Mouse (Mus musculus): ENCODE data around the gene Gm45213. TPM values are rescaled to one million over a fixed set of nuclear protein-coding genes. Genes with fewer than 3 reads are reported as not detected.

Gene Gm45213
- not detected in 2 replicates for total RNA-seq (2017)

DNA sequence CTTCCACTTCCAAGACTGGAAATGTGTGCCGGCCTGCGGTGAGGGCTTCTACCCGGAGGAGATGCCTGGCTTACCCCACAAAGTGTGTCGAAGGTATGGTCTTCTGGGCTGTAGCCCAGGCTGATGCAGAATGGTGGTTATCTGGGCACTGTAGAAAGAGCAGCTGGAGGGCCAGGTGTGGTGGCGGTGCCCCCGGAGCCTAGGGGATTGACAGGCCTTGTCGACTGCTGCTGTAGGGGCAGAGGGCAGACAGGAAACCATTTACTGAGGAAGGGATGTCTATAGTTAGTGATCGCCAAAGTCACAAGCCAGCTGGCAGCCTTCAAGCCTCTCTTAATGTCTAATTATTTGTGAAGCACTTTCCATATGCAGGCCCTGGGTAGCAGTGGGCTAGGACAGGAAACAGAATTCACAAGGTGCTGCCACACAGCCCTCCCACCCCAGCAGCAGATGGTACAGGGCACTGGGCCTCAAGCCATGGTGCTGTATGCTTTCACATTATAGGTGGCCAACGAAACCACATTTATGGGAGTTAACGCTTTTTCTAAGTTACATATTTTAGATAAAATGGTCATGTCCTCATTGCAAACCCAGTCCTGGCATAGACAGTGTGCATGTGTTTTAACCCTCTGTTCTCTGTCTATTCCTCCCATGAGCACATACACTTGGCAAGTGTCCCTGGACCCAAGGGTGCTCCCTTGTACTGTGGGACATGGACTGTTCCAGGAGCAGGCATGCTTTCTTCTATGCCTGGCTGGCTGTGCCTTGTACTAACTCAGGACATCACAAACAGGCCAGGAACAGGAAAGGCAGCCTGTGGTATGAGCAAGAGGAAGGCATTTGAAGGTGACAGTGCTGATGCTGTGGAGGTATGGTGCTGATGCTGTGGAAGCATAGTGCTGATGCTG is at the start of gene Gm45213:
Gene Gm45213, plus strand, starts transcription at position 51 of the 908 bp plus-strand sequence.
- ATAC-seq (replicated peaks; ENCODE audit: low read depth, poor library complexity, severe bottlenecking): no peak; the same call in 1 of the 2 replicates

GRCm38 (mm10) chr7:66001035-66001754 is 42.2 kb upstream of the Gm45213 start:
- ATAC-seq (replicated peaks; ENCODE audit: low read depth, poor library complexity, severe bottlenecking): no peak

- ATAC-seq (replicated peaks; ENCODE audit: low read depth, poor library complexity, severe bottlenecking): no peak
Observed at GRCm38 (mm10) chr7:66001797-66002196, 41.6 kb upstream of the Gm45213 start.

DNA sequence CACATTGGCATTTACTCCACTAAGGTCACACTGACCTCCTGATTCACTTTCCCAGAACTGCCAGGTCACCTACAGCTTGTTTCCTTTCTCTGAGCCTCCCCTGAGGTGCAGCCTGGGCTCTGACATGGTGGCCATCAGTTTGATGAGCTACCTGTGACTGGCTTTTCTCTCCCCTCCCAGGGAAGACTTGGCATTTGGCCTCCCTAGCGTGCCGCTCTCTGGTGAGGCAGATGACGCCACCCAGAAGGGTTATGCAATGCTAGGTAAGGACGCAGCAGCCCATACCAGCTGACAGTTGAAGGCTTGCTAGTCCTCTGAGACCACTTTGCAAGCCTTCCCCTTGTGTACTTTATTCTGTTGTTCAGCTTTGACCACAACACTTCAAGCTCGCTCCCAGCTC is 40.0 kb upstream of the Gm45213 start:
- ATAC-seq (replicated peaks; ENCODE audit: low read depth, poor library complexity, severe bottlenecking): no peak

DNA sequence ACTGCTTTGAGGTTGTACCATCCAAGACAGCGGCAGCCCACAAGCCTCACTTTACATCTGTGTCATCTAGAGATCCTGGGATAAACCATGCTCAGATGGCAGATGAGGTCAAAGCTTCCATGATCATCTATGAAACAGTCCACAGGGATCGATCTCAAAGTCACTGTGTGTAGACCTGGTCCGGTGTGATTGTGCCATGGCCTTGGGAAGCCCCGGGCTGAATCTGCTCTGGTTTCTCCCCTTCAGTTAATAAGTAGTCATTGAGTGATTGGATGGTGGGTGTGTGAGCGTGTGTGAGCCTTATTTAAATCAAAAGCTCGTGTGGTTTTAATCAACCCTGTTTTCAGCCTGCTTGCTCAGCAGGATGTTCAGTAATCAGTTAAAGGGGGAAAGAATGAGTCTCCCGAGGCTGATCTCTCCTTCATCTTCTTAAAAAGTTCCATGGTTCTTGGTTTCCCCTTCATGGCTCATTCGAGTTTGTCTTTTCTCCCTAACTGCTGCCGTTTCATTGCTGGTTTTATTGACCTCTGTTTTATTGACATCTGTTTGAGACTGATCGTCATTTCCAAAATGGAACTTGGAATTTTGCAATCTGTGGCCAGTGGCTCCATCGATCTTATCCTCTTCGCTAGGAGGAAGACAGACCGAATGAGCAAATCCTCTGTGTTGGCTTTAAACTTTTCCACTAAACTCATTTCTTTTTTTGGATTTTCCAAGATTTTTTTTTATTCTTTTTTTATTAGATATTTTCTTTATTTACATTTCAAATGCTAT is 39.4 kb upstream of the Gm45213 start:
- ATAC-seq (replicated peaks; ENCODE audit: low read depth, poor library complexity, severe bottlenecking): no peak

DNA sequence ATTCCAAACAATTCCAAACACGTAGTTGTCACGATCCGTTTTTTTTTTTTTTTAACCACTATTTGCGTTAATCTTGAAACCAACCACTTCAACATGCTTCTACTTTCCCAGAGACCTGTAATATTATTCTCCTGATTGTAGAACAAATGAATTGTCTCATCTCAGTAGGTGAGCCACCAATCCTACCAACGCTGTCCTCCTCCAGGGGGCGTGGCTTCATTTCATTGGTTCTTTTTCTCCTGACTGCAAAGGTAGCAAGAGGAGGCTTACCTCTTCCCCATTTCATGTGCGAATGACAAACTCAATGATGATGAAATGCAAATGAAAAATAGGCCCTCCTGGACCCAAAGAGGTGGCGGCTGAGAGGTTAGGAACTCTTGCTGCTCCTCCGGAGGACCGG is 38.3 kb upstream of the Gm45213 start:
- no peak for ATAC-seq (replicated peaks; ENCODE audit: low read depth, poor library complexity, severe bottlenecking)

GRCm38 (mm10) chr7:66008161-66008891 is 35.1 kb upstream of the Gm45213 start:
- no peak for ATAC-seq (replicated peaks; ENCODE audit: low read depth, poor library complexity, severe bottlenecking)

DNA sequence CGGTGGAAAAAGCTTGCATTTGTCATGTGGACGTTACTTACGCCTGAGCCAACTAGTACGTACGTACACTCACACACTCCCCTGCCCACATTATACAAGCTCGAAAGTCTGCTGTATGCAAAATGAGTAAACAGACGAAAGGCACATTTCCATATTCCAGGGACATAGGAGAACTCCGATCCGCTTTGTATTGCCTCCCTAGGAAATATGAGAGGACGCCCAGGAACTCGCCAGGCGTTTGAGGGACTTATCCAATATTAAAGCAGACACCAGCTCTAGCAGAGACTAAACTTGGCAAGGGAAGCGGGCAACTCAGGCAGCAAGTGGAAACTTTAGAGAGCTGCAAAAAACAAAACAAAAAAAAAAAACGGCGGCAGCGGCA is 34.5 kb upstream of the Gm45213 start:
- ATAC-seq (replicated peaks; ENCODE audit: low read depth, poor library complexity, severe bottlenecking): no peak

DNA sequence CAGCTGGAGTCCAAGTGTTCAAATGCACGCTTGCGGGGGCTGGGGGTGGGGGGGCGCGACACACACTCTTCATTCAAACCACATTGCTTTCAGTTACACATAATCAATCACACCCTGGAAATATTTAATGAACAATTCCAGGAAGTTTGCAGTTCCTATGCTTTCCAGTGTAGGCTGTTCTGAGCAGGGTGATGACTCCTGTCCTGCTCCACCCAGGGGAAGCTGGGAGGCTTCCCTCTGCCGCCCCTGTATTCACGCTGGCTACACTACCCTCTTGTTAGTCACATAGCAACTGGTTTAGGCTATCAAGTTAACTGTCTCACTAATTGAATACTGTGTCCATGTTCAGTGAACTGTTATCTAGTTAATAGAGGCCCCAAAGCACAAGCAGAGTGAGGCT is 32.9 kb upstream of the Gm45213 start:
- no peak for ATAC-seq (replicated peaks; ENCODE audit: low read depth, poor library complexity, severe bottlenecking)

DNA sequence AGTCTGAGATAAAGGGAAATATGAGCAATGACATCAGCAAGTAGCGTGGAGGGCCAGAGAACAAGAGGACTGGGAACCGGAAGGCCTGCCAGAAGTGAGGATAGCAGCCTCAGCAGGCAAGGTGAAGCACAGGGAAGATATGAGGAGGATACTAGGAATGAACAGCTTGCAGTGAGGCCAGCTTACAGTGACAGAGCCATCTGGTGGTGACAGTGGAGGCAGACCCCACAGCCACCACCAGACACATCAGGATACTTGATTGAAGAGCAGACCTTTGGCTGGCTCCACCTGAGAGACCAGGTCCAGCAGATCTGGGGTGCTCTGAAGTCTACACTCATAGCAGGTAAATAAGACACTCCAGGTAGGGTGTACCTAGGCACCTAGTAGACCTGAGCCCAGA is 15.7 kb upstream of the Gm45213 start:
- ATAC-seq (replicated peaks; ENCODE audit: low read depth, poor library complexity, severe bottlenecking): no peak

- ATAC-seq (replicated peaks; ENCODE audit: low read depth, poor library complexity, severe bottlenecking): no peak
Observed at GRCm38 (mm10) chr7:66028766-66029512, 14.5 kb upstream of the Gm45213 start.

- ATAC-seq (replicated peaks; ENCODE audit: low read depth, poor library complexity, severe bottlenecking): no peak
Observed at GRCm38 (mm10) chr7:66036809-66037208, 6.6 kb upstream of the Gm45213 start.

DNA sequence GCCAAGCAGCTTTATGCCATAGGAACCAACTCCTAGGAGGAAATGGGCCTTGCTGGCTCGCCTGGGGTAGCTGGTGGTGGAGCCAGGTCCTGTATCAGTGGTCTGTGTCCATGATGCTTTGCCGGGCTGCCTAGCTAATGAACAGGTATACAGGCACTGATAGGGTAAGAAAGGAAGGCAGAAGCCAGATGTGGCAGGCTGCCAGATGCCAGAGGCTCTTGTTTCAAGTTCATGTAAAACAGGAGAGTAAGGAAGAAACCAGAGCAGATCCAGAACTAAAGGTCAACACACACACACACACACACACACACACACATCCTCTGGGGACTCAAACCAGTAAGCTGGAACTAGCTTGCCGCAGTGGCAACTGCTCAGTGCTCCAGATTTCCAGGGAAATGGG is 5.1 kb upstream of the Gm45213 start:
- ATAC-seq (replicated peaks; ENCODE audit: low read depth, poor library complexity, severe bottlenecking): no peak

DNA sequence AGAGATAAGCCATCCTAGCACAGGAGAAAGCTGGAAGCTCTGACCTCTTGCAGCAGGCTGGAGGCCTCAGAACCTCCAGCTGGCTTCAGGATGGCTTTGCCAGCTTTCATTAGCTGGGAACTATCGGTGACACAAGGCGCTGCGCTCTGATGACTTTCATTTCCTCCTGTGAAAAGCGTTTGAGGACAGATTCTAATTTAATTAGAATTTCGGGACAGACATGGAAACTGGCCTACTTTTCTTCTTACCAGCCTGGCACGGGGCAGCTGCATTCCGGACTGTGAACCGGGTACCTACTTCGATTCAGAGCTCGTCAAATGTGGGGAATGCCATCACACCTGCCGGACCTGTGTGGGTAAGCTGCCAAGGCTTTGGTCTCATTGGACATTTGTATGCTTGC is 4.7 kb upstream of the Gm45213 start:
- ATAC-seq (replicated peaks; ENCODE audit: low read depth, poor library complexity, severe bottlenecking): no peak

DNA sequence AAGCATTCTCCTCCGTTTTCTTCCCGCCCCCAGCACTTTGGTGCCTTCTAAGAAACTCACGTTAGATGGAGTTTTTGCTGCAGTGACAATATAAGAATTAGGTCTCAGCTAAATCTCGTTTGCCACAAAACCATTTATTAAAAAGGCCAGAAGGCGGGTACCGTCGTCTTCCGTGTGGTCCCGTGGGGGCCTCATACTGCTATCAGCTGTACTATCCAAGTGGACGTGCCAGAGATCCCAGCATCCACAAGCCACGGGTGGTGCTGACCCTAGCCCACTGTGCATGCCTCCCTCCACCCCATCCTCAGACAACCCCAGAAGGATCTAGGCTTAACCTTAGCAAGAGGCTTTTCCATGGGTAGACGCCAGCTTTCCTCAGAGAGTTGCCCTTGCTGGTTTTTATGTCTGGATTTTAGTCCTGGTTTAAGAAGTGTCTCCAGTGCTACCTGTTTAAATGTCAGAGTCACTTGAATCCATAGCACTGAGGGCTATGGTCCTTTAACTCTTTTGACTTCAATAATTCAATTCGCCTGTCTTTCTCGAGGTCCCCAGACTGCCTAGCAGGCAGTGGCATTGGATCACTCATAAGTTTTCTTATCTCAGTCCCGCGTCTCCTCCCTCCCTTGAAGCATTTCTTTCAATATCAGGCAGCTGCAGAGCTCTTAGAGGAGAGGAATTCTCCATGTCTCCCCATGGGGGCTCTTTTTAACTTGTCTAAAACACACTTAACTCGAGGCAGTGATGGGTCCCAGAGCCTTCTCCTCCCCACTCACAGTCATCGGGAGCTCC is 3.2 kb upstream of the Gm45213 start:
- no peak for ATAC-seq (replicated peaks; ENCODE audit: low read depth, poor library complexity, severe bottlenecking)

DNA sequence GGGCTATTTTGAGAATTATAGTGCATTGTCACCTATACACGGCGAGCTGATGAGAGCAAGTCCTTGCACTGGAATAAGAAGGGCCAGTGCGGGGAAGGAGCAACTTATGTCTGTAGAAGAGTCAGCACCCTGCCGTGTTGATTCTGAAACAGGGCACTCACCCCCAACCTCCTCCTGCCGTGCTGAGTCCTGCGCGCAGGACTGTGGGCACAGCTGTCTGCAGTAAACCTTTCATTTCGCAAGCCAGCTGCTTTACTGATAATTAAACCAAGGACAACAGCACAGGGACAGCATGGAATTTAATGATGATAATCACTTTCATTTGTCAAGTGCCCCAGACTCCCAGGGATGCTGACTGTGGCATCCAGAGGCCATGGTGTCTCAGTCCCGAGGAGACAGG is 1.2 kb downstream of the Gm45213 start:
- ATAC-seq (replicated peaks; ENCODE audit: low read depth, poor library complexity, severe bottlenecking): no peak

DNA sequence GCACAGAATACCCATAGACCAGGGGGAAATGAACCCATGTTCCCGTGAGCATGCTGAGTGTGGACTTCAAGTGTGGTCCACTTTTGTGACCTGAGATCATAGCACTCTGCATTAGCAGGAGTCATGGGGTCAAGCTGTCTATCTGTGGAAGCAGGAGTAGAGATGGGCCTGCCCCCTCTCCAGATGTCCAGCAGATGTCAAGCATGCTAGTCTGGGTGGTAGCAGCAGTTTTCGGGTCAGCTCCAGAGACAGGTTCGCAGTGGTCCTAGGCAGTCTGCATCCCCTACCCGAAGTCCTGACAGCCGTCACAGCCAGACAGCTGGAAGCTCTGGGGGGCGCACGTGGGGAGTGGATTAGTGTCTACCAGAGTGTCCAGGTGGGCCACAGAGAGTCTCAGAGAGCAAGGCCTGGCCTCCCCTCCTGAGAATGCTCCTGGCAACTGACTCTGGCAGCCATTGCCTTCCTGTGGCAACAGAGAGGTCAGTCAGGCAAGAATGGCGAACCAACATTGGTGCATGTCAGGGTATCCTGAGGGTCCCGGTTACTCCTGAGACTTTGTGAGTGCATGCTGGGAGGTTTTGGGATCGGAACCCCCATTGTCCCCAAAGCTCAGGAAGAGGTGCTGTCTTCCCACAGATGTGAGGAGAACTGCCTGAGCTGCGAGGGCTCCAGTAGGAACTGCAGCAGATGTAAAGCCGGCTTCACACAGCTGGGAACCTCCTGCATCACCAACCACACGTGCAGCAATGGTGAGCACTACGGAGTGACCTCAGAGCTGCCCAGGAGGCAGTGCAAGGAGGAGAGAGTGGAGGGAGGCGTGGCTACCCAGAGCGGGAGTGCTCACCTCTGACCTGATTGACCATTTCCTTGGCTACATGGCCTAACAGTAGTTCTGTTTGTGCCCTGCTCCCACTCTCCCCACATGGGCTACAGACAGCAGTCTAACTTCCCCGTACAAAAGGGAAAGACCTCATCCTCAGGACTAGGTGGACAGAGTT is 3.8 kb downstream of the Gm45213 start:
- ATAC-seq (replicated peaks; ENCODE audit: low read depth, poor library complexity, severe bottlenecking): no peak
